Mouse (Mus musculus) heart, adult 2 months (tissue): ENCODE measurements at regions not wholly inside any gene's neighbourhood (a gene's known extent, or its start where the extent isn't known, plus 50 kb on each side); places are given as distances from the start of the nearest gene placed in this dataset.

Experiments used
- CTCF ChIP-seq: fragments of 200-600 bp; IDR thresholded peaks from 2 replicates; pipeline ENCODE4 v1.8.1; 2022; ENCODE audit warnings: antibody characterized with exemption, mild to moderate bottlenecking, moderate library complexity
- POLR2A ChIP-seq: fragments of 200-500 bp; IDR thresholded peaks from 2 replicates; pipeline ENCODE4 v1.6.1; 2011; ENCODE audit warnings: mild to moderate bottlenecking, low read depth, low read length, control low read depth; ENCODE audit not compliant: insufficient read depth

DNA sequence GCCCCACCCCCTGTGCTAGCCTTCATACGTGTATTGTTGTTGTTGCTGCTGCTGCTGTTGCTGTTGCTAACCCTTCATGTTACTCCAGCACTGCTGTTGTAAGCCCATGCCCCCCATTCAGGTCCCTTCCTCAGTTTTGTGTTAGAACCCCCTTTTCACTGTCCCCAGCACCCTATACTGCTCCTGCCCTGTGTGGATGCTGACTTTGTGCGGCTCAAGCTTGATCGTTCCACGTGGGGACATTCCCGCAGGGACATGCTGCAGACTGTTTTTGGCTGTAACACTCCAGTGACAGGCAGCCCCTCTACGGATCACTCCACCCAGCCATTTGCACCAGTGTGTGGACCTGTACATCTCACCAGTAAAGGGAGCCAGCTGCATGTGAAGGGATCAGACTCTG is 142.7 kb upstream of the Tmem45b start:
- TF ChIP-seq CTCF (no peak), POLR2A (no peak)
